Mouse (Mus musculus): Measurements from ENCODE around the gene Trhde. TPM values are rescaled to one million over a fixed set of nuclear protein-coding genes. Genes with fewer than 3 reads are reported as not detected.

The Trhde gene
- polyA plus RNA-seq, 1 experiment from 2014 or later = 8.9 TPM

GRCm38 (mm10) chr10:114799481-114799880 lies 2.6 kb downstream of the Trhde start:
- Histone ChIP-seq H3K4me2 (ENCODE audit: low read depth, low read length) (peak overlapping the region; percentile 88), H3K4me1 (ENCODE audit: control insufficient read depth, insufficient read depth, low read length) (0 out of 2 replicates have a peak, but pooled peaks cover 4% of the 10 kb centered on the region), H3K4me3 (ENCODE audit: low read depth, low read length) (peak overlapping the region; percentile 7; the same call in 1 of the 2 replicates), H3K27ac (ENCODE audit: low read depth, low read length) (no peak overlapping the region), H3K36me3 (ENCODE audit: control insufficient read depth, insufficient read depth, low read length) (no peaks in the 10 kb centered on the region), H3K27me3 (ENCODE audit: control insufficient read depth, insufficient read depth, low read length) (peaks cover 9% of the 10 kb centered on the region; the same call in 1 of the 2 replicates), H3K9ac (replicated peaks; ENCODE audit: low read depth, low read length) (no peak overlapping the region), H3K9me3 (ENCODE audit: control insufficient read depth, low read length) (no peaks in the 10 kb centered on the region)
- 83% methylated on average over 4 of the region's 4 CpGs for WGBS
- no peak for ATAC-seq (ENCODE audit: low read depth)

- Histone ChIP-seq H3K9ac (replicated peaks; ENCODE audit: low read depth, low read length) (no peak overlapping the region), H3K36me3 (ENCODE audit: control insufficient read depth, insufficient read depth, low read length) (no peaks in the 10 kb centered on the region), H3K27ac (ENCODE audit: low read depth, low read length) (no peak overlapping the region), H3K9me3 (ENCODE audit: control insufficient read depth, low read length) (no peaks in the 10 kb centered on the region), H3K4me1 (ENCODE audit: control insufficient read depth, insufficient read depth, low read length) (0 out of 2 replicates have a peak, but pooled peaks cover 4% of the 10 kb centered on the region), H3K27me3 (ENCODE audit: control insufficient read depth, insufficient read depth, low read length) (peaks cover 9% of the 10 kb centered on the region; the same call in 1 of the 2 replicates), H3K4me3 (ENCODE audit: low read depth, low read length) (no peak overlapping the region; the same call in 1 of the 2 replicates), H3K4me2 (ENCODE audit: low read depth, low read length) (peak overlapping the region; percentile 88)
- no peak for ATAC-seq (ENCODE audit: low read depth)
- 61% methylated on average over 1 of the region's 1 CpGs for WGBS
Measured at GRCm38 (mm10) chr10:114798788-114799187, 3.3 kb downstream of the Trhde start.

GRCm38 (mm10) chr10:114798218-114798617 lies 3.9 kb downstream of the Trhde start:
- H3K4me2 ChIP-seq (ENCODE audit: low read depth, low read length) = no peak overlapping the region; the same call in 1 of the 2 replicates
- ATAC-seq (ENCODE audit: low read depth) = no peak
- no peak overlapping the region for H3K9ac ChIP-seq (replicated peaks; ENCODE audit: low read depth, low read length)
- 66% methylated on average over 5 of the region's 5 CpGs for WGBS
- peaks cover 9% of the 10 kb centered on the region; the same call in 1 of the 2 replicates for H3K27me3 ChIP-seq (ENCODE audit: control insufficient read depth, insufficient read depth, low read length)
- H3K9me3 ChIP-seq (ENCODE audit: control insufficient read depth, low read length) = no peaks in the 10 kb centered on the region
- H3K27ac ChIP-seq (ENCODE audit: low read depth, low read length) = no peak overlapping the region
- no peak overlapping the region for H3K4me3 ChIP-seq (ENCODE audit: low read depth, low read length)
- H3K36me3 ChIP-seq (ENCODE audit: control insufficient read depth, insufficient read depth, low read length) = no peaks in the 10 kb centered on the region
- 0 out of 2 replicates have a peak, but pooled peaks cover 4% of the 10 kb centered on the region for H3K4me1 ChIP-seq (ENCODE audit: control insufficient read depth, insufficient read depth, low read length)

- ATAC-seq (ENCODE audit: low read depth) = no peak
- 96% methylated on average over 1 of the region's 1 CpGs for WGBS
- Histone ChIP-seq H3K4me3 (ENCODE audit: low read depth, low read length) (no peak overlapping the region), H3K36me3 (ENCODE audit: control insufficient read depth, insufficient read depth, low read length) (no peaks in the 10 kb centered on the region), H3K27ac (ENCODE audit: low read depth, low read length) (no peak overlapping the region), H3K27me3 (ENCODE audit: control insufficient read depth, insufficient read depth, low read length) (peaks cover 9% of the 10 kb centered on the region; the same call in 1 of the 2 replicates), H3K9ac (replicated peaks; ENCODE audit: low read depth, low read length) (no peak overlapping the region), H3K9me3 (ENCODE audit: control insufficient read depth, low read length) (no peaks in the 10 kb centered on the region), H3K4me2 (ENCODE audit: low read depth, low read length) (no peak overlapping the region), H3K4me1 (ENCODE audit: control insufficient read depth, insufficient read depth, low read length) (0 out of 2 replicates have a peak, but pooled peaks cover 2% of the 10 kb centered on the region)
Measured at GRCm38 (mm10) chr10:114797664-114798063, 4.4 kb downstream of the Trhde start.

- Histone ChIP-seq H3K9me3 (ENCODE audit: control insufficient read depth, low read length) (no peaks in the 10 kb centered on the region), H3K27ac (ENCODE audit: low read depth, low read length) (no peak overlapping the region), H3K4me2 (ENCODE audit: low read depth, low read length) (no peak overlapping the region), H3K9ac (replicated peaks; ENCODE audit: low read depth, low read length) (no peak overlapping the region), H3K27me3 (ENCODE audit: control insufficient read depth, insufficient read depth, low read length) (peaks cover 9% of the 10 kb centered on the region; the same call in 1 of the 2 replicates), H3K4me1 (ENCODE audit: control insufficient read depth, insufficient read depth, low read length) (no peaks in the 10 kb centered on the region), H3K4me3 (ENCODE audit: low read depth, low read length) (no peak overlapping the region), H3K36me3 (ENCODE audit: control insufficient read depth, insufficient read depth, low read length) (no peaks in the 10 kb centered on the region)
- no peak for ATAC-seq (ENCODE audit: low read depth)
- 82% methylated on average over 5 of the region's 5 CpGs for WGBS
Measured at GRCm38 (mm10) chr10:114796872-114797271, 5.2 kb downstream of the Trhde start.

- Histone ChIP-seq H3K36me3 (ENCODE audit: control insufficient read depth, insufficient read depth, low read length) (no peaks in the 10 kb centered on the region), H3K27ac (ENCODE audit: low read depth, low read length) (no peak overlapping the region), H3K4me3 (ENCODE audit: low read depth, low read length) (no peak overlapping the region), H3K9ac (replicated peaks; ENCODE audit: low read depth, low read length) (no peak overlapping the region), H3K9me3 (ENCODE audit: control insufficient read depth, low read length) (no peaks in the 10 kb centered on the region), H3K4me1 (ENCODE audit: control insufficient read depth, insufficient read depth, low read length) (no peaks in the 10 kb centered on the region), H3K27me3 (ENCODE audit: control insufficient read depth, insufficient read depth, low read length) (no peaks in the 10 kb centered on the region; the same call in 1 of the 2 replicates), H3K4me2 (ENCODE audit: low read depth, low read length) (no peak overlapping the region)
- 34% methylated on average over 6 of the region's 6 CpGs for WGBS
- no peak for ATAC-seq (ENCODE audit: low read depth)
Measured at GRCm38 (mm10) chr10:114794214-114794613, 7.9 kb downstream of the Trhde start.

- Histone ChIP-seq H3K4me1 (ENCODE audit: control insufficient read depth, insufficient read depth, low read length) (no peaks in the 10 kb centered on the region), H3K36me3 (ENCODE audit: control insufficient read depth, insufficient read depth, low read length) (no peaks in the 10 kb centered on the region), H3K4me2 (ENCODE audit: low read depth, low read length) (no peak overlapping the region), H3K27me3 (ENCODE audit: control insufficient read depth, insufficient read depth, low read length) (no peaks in the 10 kb centered on the region), H3K27ac (ENCODE audit: low read depth, low read length) (no peak overlapping the region), H3K4me3 (ENCODE audit: low read depth, low read length) (no peak overlapping the region), H3K9me3 (ENCODE audit: control insufficient read depth, low read length) (no peaks in the 10 kb centered on the region), H3K9ac (replicated peaks; ENCODE audit: low read depth, low read length) (no peak overlapping the region)
- 75% methylated on average over 4 of the region's 4 CpGs for WGBS
- ATAC-seq (ENCODE audit: low read depth) = no peak
Measured at GRCm38 (mm10) chr10:114765914-114766313, 36.2 kb downstream of the Trhde start.

GRCm38 (mm10) chr10:114762125-114762524 lies 40.0 kb downstream of the Trhde start:
- 89% methylated on average over 7 of the region's 7 CpGs for WGBS
- Histone ChIP-seq H3K27me3 (ENCODE audit: control insufficient read depth, insufficient read depth, low read length) (no peaks in the 10 kb centered on the region), H3K36me3 (ENCODE audit: control insufficient read depth, insufficient read depth, low read length) (no peaks in the 10 kb centered on the region), H3K9me3 (ENCODE audit: control insufficient read depth, low read length) (no peaks in the 10 kb centered on the region), H3K27ac (ENCODE audit: low read depth, low read length) (no peak overlapping the region), H3K4me2 (ENCODE audit: low read depth, low read length) (no peak overlapping the region), H3K9ac (replicated peaks; ENCODE audit: low read depth, low read length) (no peak overlapping the region), H3K4me1 (ENCODE audit: control insufficient read depth, insufficient read depth, low read length) (no peaks in the 10 kb centered on the region), H3K4me3 (ENCODE audit: low read depth, low read length) (no peak overlapping the region)
- ATAC-seq (ENCODE audit: low read depth) = no peak

GRCm38 (mm10) chr10:114759240-114759639 lies 42.9 kb downstream of the Trhde start:
- Histone ChIP-seq H3K27ac (ENCODE audit: low read depth, low read length) (no peak overlapping the region), H3K4me3 (ENCODE audit: low read depth, low read length) (no peak overlapping the region), H3K4me2 (ENCODE audit: low read depth, low read length) (no peak overlapping the region), H3K9ac (replicated peaks; ENCODE audit: low read depth, low read length) (no peak overlapping the region), H3K27me3 (ENCODE audit: control insufficient read depth, insufficient read depth, low read length) (no peaks in the 10 kb centered on the region), H3K36me3 (ENCODE audit: control insufficient read depth, insufficient read depth, low read length) (no peaks in the 10 kb centered on the region), H3K9me3 (ENCODE audit: control insufficient read depth, low read length) (no peaks in the 10 kb centered on the region), H3K4me1 (ENCODE audit: control insufficient read depth, insufficient read depth, low read length) (no peaks in the 10 kb centered on the region)
- ATAC-seq (ENCODE audit: low read depth) = no peak
- 61% methylated on average over 3 of the region's 3 CpGs for WGBS

All from neural tube, embryonic 14.5 days (tissue).